Mouse (Mus musculus) erythroblast, adult 5-6 weeks (primary cell): ENCODE results near the gene Tm9sf4. TPM values are rescaled to one million over a fixed set of nuclear protein-coding genes. Genes with fewer than 3 reads are reported as not detected.

Source experiments
- ATAC-seq: replicated peaks from 2 replicates; pipeline ENCODE4 v1.8.0; 2016; ENCODE audit warnings: moderate number of reproducible peaks, mild to moderate bottlenecking, moderate TSS enrichment, inconsistent platforms; ENCODE audit not compliant: poor library complexity, low FRiP score, severe bottlenecking
- total RNA-seq, 2 experiments: library from RNA; stranded (forward) in 1 of 2; stranded (reverse) in 1 of 2; fragments of 150-400 nt in 1 of 2; fragments of 200-764, 138-1000 nt in 1 of 2; gene quantifications; 2 replicates each; pipeline versions ENCODE4 v1.2.3 to v1.2.4; 2015 to 2017; ENCODE audit warnings: low replicate concordance in 2 of 2

The Tm9sf4 gene
- total RNA-seq, 2 experiments from 2014 or later, result 16.9 to 23.3 TPM

GRCm38 (mm10) chr2:153240701-153241235, 79.7 kb downstream of the Tm9sf4 start:
- peak; percentile 70 for ATAC-seq

GRCm38 (mm10) chr2:153241250-153242014, 80.3 kb downstream of the Tm9sf4 start, which contains the start of the genes Plagl2 and Pofut1:
TSS of gene Plagl2 (minus strand) at chr2:153241426.
TSS of gene Pofut1 (plus strand) at chr2:153241533.
- peak; percentile 84 for ATAC-seq

GRCm38 (mm10) chr2:153242156-153242555, 81.1 kb downstream of the Tm9sf4 start:
- ATAC-seq, result no peak

- no peak for ATAC-seq
Measured at GRCm38 (mm10) chr2:153249751-153250150, 88.6 kb downstream of the Tm9sf4 start.

GRCm38 (mm10) chr2:153256604-153257003, 95.5 kb downstream of the Tm9sf4 start:
- ATAC-seq, result no peak

GRCm38 (mm10) chr2:153259030-153259863, 98.1 kb downstream of the Tm9sf4 start:
- no peak for ATAC-seq

Other genes starting within 250 kb of the Tm9sf4 start
- not detected in 2 replicates for gene Mylk2, start 250.0 kb upstream of the Tm9sf4 start, total RNA-seq (2015; ENCODE audit: low replicate concordance)
- gene Mylk2, start 250.0 kb upstream of the Tm9sf4 start, total RNA-seq (2017; ENCODE audit: low replicate concordance), result not detected in 2 replicates
- gene Foxs1, start 228.1 kb upstream of the Tm9sf4 start, total RNA-seq (2015; ENCODE audit: low replicate concordance), result not detected in 2 replicates
- not detected in 2 replicates for gene Foxs1, start 228.1 kb upstream of the Tm9sf4 start, total RNA-seq (2017; ENCODE audit: low replicate concordance)
- not detected in 2 replicates for gene Dusp15, start 209.6 kb upstream of the Tm9sf4 start, total RNA-seq (2015; ENCODE audit: low replicate concordance)
- gene Dusp15, start 209.6 kb upstream of the Tm9sf4 start, total RNA-seq (2017; ENCODE audit: low replicate concordance), result 0.17 TPM in 1 of 2 replicates, not detected in the other
- 0.38 TPM in 1 of 2 replicates, not detected in the other for gene Ttll9, start 198.8 kb upstream of the Tm9sf4 start, total RNA-seq (2015; ENCODE audit: low replicate concordance)
- not detected in 2 replicates for gene Ttll9, start 198.8 kb upstream of the Tm9sf4 start, total RNA-seq (2017; ENCODE audit: low replicate concordance)
- 5.4 and 6.5 TPM in 2 replicates for gene Pdrg1, start 145.9 kb upstream of the Tm9sf4 start, total RNA-seq (2015; ENCODE audit: low replicate concordance)
- 2.6 and 9.6 TPM in 2 replicates for gene Pdrg1, start 145.9 kb upstream of the Tm9sf4 start, total RNA-seq (2017; ENCODE audit: low replicate concordance)
- not detected in 2 replicates for gene Xkr7, start 129.5 kb upstream of the Tm9sf4 start, total RNA-seq (2015; ENCODE audit: low replicate concordance)
- not detected in 2 replicates for gene Xkr7, start 129.5 kb upstream of the Tm9sf4 start, total RNA-seq (2017; ENCODE audit: low replicate concordance)
- not detected in 2 replicates for gene Ccm2l, start 95.3 kb upstream of the Tm9sf4 start, total RNA-seq (2015; ENCODE audit: low replicate concordance)
- gene Ccm2l, start 95.3 kb upstream of the Tm9sf4 start, total RNA-seq (2017; ENCODE audit: low replicate concordance), result 0.28 TPM in 1 of 2 replicates, not detected in the other
- 19.2 and 46.6 TPM in 2 replicates for gene Hck, start 52.8 kb upstream of the Tm9sf4 start, total RNA-seq (2015; ENCODE audit: low replicate concordance)
- gene Hck, start 52.8 kb upstream of the Tm9sf4 start, total RNA-seq (2017; ENCODE audit: low replicate concordance), result 28.7 and 45.7 TPM in 2 replicates
- 2.5 TPM in 2 replicates for gene Tspyl3, start 64.1 kb downstream of the Tm9sf4 start, total RNA-seq (2015; ENCODE audit: low replicate concordance)
- 1.2 and 1.5 TPM in 2 replicates for gene Tspyl3, start 64.1 kb downstream of the Tm9sf4 start, total RNA-seq (2017; ENCODE audit: low replicate concordance)
- 33.4 and 36.8 TPM in 2 replicates for gene Plagl2, start 80.1 kb downstream of the Tm9sf4 start, total RNA-seq (2015; ENCODE audit: low replicate concordance)
- gene Plagl2, start 80.1 kb downstream of the Tm9sf4 start, total RNA-seq (2017; ENCODE audit: low replicate concordance), result 8.7 and 13.2 TPM in 2 replicates
- 1.3 and 2.5 TPM in 2 replicates for gene Pofut1, start 80.2 kb downstream of the Tm9sf4 start, total RNA-seq (2015; ENCODE audit: low replicate concordance)
- gene Pofut1, start 80.2 kb downstream of the Tm9sf4 start, total RNA-seq (2017; ENCODE audit: low replicate concordance), result 9.2 and 15.5 TPM in 2 replicates
- gene Kif3b, start 130.1 kb downstream of the Tm9sf4 start, total RNA-seq (2015; ENCODE audit: low replicate concordance), result 2.9 and 6.5 TPM in 2 replicates
- gene Kif3b, start 130.1 kb downstream of the Tm9sf4 start, total RNA-seq (2017; ENCODE audit: low replicate concordance), result 5.4 and 5.7 TPM in 2 replicates
- gene Asxl1, start 184.5 kb downstream of the Tm9sf4 start, total RNA-seq (2015; ENCODE audit: low replicate concordance), result 10.8 and 17.1 TPM in 2 replicates
- gene Asxl1, start 184.5 kb downstream of the Tm9sf4 start, total RNA-seq (2017; ENCODE audit: low replicate concordance), result 14.7 and 18.5 TPM in 2 replicates